Mouse (Mus musculus): ENCODE results near the gene Mrc2. TPM values are rescaled to one million over a fixed set of nuclear protein-coding genes. Genes with fewer than 3 reads are reported as not detected.

The Mrc2 gene
- total RNA-seq (2014; rRNA removed; ENCODE audit: low replicate concordance) (22.6 and 32.2 TPM in 2 replicates), polyA plus RNA-seq (2015; fragmentation: Nextera tagmentation; extraction: Ambion mirVana) (3.0 and 3.1 TPM in 2 replicates)

DNA sequence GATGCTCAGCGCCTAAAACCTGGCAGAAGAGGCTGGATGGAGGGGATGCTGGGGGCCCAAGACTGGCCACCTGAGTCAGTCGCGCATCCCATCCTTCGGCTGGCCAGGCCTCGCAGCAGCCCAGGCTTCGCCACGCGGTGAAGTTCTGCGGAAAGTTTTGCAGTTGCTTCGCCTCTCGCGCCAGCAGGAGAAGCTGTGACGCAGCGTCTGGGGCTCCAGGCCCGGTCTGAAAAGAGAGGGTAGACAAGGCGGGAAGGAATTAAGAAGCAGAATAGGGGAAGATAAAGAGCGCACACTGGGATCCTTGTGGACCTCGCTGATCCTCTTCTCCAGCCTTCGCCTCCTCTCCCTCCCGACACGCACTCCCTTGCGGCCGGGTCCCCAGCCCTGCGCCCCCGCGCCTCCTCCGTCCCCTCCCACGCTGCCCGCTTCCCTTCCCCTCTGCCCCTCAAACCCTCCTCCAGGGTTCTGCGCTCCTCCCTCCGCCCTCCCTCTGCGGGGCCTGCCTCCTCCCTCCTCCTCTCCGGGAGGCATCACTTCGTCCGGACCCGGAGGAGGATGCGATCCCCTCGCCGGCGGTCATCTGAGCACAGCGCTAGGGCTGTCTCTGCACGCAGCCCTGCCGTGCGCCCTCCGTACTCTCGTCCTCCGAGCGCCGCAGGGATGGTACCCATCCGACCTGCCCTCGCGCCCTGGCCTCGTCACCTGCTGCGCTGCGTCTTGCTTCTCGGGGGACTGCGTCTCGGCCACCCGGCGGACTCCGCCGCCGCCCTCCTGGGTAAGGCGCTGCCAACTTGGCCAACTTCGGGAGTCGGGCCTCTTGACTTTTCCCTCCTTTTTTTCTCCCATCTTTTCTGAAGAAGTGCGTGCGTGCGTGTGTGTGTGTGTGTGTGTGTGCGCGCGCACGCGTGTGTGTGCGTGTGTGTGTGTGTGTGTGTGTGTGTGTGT lies at the start of gene Mrc2:
TSS of gene Mrc2 (plus strand) at position 520 of the 948 bp plus-strand sequence.
- WGBS = under 1% methylated on average over 62 of the region's 75 CpGs
- peaks cover 15% of the 10 kb centered on the region; the same call in 1 of the 2 replicates for H3K4me1 ChIP-seq (ENCODE audit: control insufficient read depth, insufficient read depth)
- H3K4me3 ChIP-seq (ENCODE audit: low read depth, low read length) = peak within 1 kb of the TSS; percentile 54
- H3K36me3 ChIP-seq (replicated peaks; ENCODE audit: control insufficient read depth, insufficient read depth, low read length) = 0 out of 2 replicates have a peak, but pooled peaks cover 4% of the 10 kb centered on the region
- H3K9me3 ChIP-seq (replicated peaks; ENCODE audit: control insufficient read depth, low read length) = no peaks in the 10 kb centered on the region
- ATAC-seq (ENCODE audit: insufficient read depth, low read depth) (peak; percentile 62), DNase-seq (ENCODE audit: low spot score) (no peak)
- peaks cover 14% of the 10 kb centered on the region for H3K27me3 ChIP-seq (ENCODE audit: control insufficient read depth, insufficient read depth, low read length)
- H3K27ac ChIP-seq (ENCODE audit: low read depth) = peak within 1 kb of the TSS; percentile 78
- peak within 1 kb of the TSS; percentile 34 for H3K9ac ChIP-seq (replicated peaks; ENCODE audit: low read depth, low read length)
- TF ChIP-seq EP300 (IDR thresholded peaks at IDR 0.05; ENCODE audit: low read depth) = no peak
- no peak for TF ChIP-seq CTCF (IDR thresholded peaks at IDR 0.05; ENCODE audit: low read depth)
- peak within 1 kb of the TSS; percentile 74 for H3K4me2 ChIP-seq (ENCODE audit: low read depth, low read length)

DNA sequence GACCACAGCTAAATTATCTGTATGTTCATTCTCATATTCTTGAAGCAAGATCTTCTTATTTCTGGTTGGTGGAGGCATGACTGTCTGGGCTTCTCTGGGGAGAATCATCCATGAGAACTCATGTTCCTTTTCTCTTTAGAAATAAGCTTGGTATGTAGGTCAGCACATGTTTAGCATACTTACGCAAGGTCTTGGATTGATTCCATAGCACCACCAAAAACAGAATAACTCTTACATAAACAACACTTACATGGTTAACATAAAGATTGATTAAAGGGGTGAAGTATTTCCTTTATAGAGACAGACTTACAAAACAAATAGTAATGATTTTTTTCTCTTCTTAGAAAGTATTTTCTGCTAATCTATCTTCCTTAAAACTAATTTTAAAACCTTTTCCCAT lies 46.1 kb upstream of the Mrc2 start:
- Histone ChIP-seq H3K9me3 (replicated peaks; ENCODE audit: control insufficient read depth, low read length) (no peaks in the 10 kb centered on the region), H3K4me2 (ENCODE audit: low read depth, low read length) (no peak overlapping the region), H3K27me3 (ENCODE audit: control insufficient read depth, insufficient read depth, low read length) (no peaks in the 10 kb centered on the region), H3K4me3 (ENCODE audit: low read depth, low read length) (no peak overlapping the region), H3K27ac (ENCODE audit: low read depth) (no peak overlapping the region), H3K9ac (replicated peaks; ENCODE audit: low read depth, low read length) (no peak overlapping the region), H3K4me1 (ENCODE audit: control insufficient read depth, insufficient read depth) (no peaks in the 10 kb centered on the region), H3K36me3 (replicated peaks; ENCODE audit: control insufficient read depth, insufficient read depth, low read length) (peaks cover 70% of the 10 kb centered on the region)
- TF ChIP-seq EP300 (IDR thresholded peaks at IDR 0.05; ENCODE audit: low read depth) = no peak
- TF ChIP-seq CTCF (IDR thresholded peaks at IDR 0.05; ENCODE audit: low read depth) = no peak
- 74% methylated on average over 1 of the region's 1 CpGs for WGBS
- ATAC-seq (ENCODE audit: insufficient read depth, low read depth) (no peak), DNase-seq (ENCODE audit: low spot score) (no peak)

DNA sequence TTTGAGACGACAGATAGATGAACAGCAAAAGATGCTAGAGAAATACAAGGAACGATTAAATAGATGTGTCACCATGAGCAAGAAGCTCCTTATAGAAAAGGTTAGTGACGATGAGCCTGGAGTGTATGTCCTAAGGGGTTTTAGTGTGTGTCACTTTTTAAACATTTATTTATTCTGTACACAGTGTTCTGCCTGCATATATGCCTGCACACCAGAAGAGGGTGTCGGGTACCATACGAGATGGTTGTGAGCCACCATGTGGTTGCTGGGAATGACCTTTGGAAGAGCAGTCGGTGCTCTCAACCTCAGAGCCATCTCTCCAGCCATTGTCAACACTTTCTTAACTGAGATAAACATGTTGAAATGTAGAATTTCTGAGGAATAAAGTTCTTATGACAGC lies 45.7 kb upstream of the Mrc2 start:
- H3K4me3 ChIP-seq (ENCODE audit: low read depth, low read length) = no peak overlapping the region
- ATAC-seq (ENCODE audit: insufficient read depth, low read depth) = no peak
- no peaks in the 10 kb centered on the region for H3K4me1 ChIP-seq (ENCODE audit: control insufficient read depth, insufficient read depth)
- TF ChIP-seq CTCF (IDR thresholded peaks at IDR 0.05; ENCODE audit: low read depth) (no peak), EP300 (IDR thresholded peaks at IDR 0.05; ENCODE audit: low read depth) (no peak)
- H3K4me2 ChIP-seq (ENCODE audit: low read depth, low read length) = no peak overlapping the region
- peaks cover 69% of the 10 kb centered on the region for H3K36me3 ChIP-seq (replicated peaks; ENCODE audit: control insufficient read depth, insufficient read depth, low read length)
- 89% methylated on average over 6 of the region's 6 CpGs for WGBS
- DNase-seq (ENCODE audit: low spot score) = no peak
- H3K27me3 ChIP-seq (ENCODE audit: control insufficient read depth, insufficient read depth, low read length) = no peaks in the 10 kb centered on the region
- H3K9me3 ChIP-seq (replicated peaks; ENCODE audit: control insufficient read depth, low read length) = no peaks in the 10 kb centered on the region
- no peak overlapping the region for H3K27ac ChIP-seq (ENCODE audit: low read depth)
- H3K9ac ChIP-seq (replicated peaks; ENCODE audit: low read depth, low read length) = no peak overlapping the region

DNA sequence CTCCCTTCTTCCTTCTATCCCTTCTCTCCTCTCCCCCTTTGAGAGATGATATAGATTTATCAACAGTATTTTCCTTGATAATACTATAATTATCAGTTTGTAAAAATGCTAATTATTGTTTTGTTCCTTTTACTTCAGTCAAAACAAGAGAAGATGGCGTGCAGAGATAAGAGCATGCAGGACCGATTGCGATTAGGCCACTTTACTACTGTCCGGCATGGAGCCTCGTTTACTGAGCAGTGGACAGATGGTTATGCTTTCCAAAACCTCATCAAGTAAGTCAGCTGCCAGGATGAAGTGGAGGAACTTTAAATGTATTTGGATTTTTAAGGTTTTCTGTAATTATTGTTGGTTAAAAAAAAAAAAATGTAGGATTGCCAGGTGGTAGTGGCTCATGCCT lies 45.1 kb upstream of the Mrc2 start:
- 97% methylated on average over 5 of the region's 5 CpGs for WGBS
- no peaks in the 10 kb centered on the region for H3K4me1 ChIP-seq (ENCODE audit: control insufficient read depth, insufficient read depth)
- no peak for DNase-seq (ENCODE audit: low spot score)
- no peak overlapping the region for H3K9ac ChIP-seq (replicated peaks; ENCODE audit: low read depth, low read length)
- TF ChIP-seq CTCF (IDR thresholded peaks at IDR 0.05; ENCODE audit: low read depth) (no peak), EP300 (IDR thresholded peaks at IDR 0.05; ENCODE audit: low read depth) (no peak)
- no peaks in the 10 kb centered on the region for H3K9me3 ChIP-seq (replicated peaks; ENCODE audit: control insufficient read depth, low read length)
- no peak overlapping the region for H3K4me3 ChIP-seq (ENCODE audit: low read depth, low read length)
- no peak for ATAC-seq (ENCODE audit: insufficient read depth, low read depth)
- H3K27me3 ChIP-seq (ENCODE audit: control insufficient read depth, insufficient read depth, low read length) = no peaks in the 10 kb centered on the region
- H3K27ac ChIP-seq (ENCODE audit: low read depth) = no peak overlapping the region
- no peak overlapping the region for H3K4me2 ChIP-seq (ENCODE audit: low read depth, low read length)
- H3K36me3 ChIP-seq (replicated peaks; ENCODE audit: control insufficient read depth, insufficient read depth, low read length) = peaks cover 67% of the 10 kb centered on the region

GRCm38 (mm10) chr11:105259733-105260132 lies 32.7 kb upstream of the Mrc2 start:
- TF ChIP-seq CTCF (IDR thresholded peaks at IDR 0.05; ENCODE audit: low read depth) (no peak), EP300 (IDR thresholded peaks at IDR 0.05; ENCODE audit: low read depth) (no peak)
- H3K27me3 ChIP-seq (ENCODE audit: control insufficient read depth, insufficient read depth, low read length) = no peaks in the 10 kb centered on the region
- H3K4me1 ChIP-seq (ENCODE audit: control insufficient read depth, insufficient read depth) = no peaks in the 10 kb centered on the region
- peaks cover 70% of the 10 kb centered on the region for H3K36me3 ChIP-seq (replicated peaks; ENCODE audit: control insufficient read depth, insufficient read depth, low read length)
- no peaks in the 10 kb centered on the region for H3K9me3 ChIP-seq (replicated peaks; ENCODE audit: control insufficient read depth, low read length)
- 0 out of 2 replicates have a peak overlapping the region, but pooled peaks have one; percentile 43 for H3K27ac ChIP-seq (ENCODE audit: low read depth)
- ATAC-seq (ENCODE audit: insufficient read depth, low read depth) (no peak), DNase-seq (ENCODE audit: low spot score) (no peak)
- 56% methylated on average over 3 of the region's 3 CpGs for WGBS
- no peak overlapping the region for H3K4me2 ChIP-seq (ENCODE audit: low read depth, low read length)
- H3K9ac ChIP-seq (replicated peaks; ENCODE audit: low read depth, low read length) = no peak overlapping the region
- no peak overlapping the region for H3K4me3 ChIP-seq (ENCODE audit: low read depth, low read length)
